Mouse (Mus musculus) stomach, embryonic 14.5 days (tissue): ENCODE results near the gene Myo1d. TPM values are rescaled to one million over a fixed set of nuclear protein-coding genes. Genes with fewer than 3 reads are reported as not detected.

ENCODE experiments used
- ATAC-seq: fragments of 200-750 bp; cut with Nextera tagmentation; 2 replicates; pipeline ENCODE4 v1.8.0; 2017; ENCODE audit warnings: low read depth, moderate TSS enrichment; ENCODE audit not compliant: insufficient number of reproducible peaks, insufficient read depth, low FRiP score
- H3K27ac ChIP-seq: fragments of 300-500 bp; sonication (generic); 2 replicates; pipeline ENCODE4 v1.5.1; 2014; ENCODE audit warnings: mild to moderate bottlenecking, low read length, moderate library complexity, mixed read lengths
- H3K27me3 ChIP-seq: fragments of 300-500 bp; sonication (generic); 2 replicates; pipeline ENCODE4 v1.6.1; 2014; ENCODE audit warnings: low read length, control low read depth, mixed read lengths; ENCODE audit not compliant: control insufficient read depth, insufficient read depth
- H3K36me3 ChIP-seq: fragments of 300-500 bp; sonication (generic); 2 replicates; pipeline ENCODE4 v1.6.1; 2014; ENCODE audit warnings: mild to moderate bottlenecking, control low read depth, low read length, moderate library complexity, mixed read lengths; ENCODE audit not compliant: control insufficient read depth, insufficient read depth
- H3K4me1 ChIP-seq: fragments of 300-500 bp; sonication (generic); 2 replicates; pipeline ENCODE4 v1.6.1; 2014; ENCODE audit warnings: low read length, control low read depth, mixed read lengths; ENCODE audit not compliant: control insufficient read depth, insufficient read depth
- H3K4me2 ChIP-seq: fragments of 300-500 bp; sonication (generic); replicated peaks from 2 replicates; pipeline ENCODE4 v1.6.1; 2014; ENCODE audit warnings: low read depth, low read length, control low read depth
- H3K4me3 ChIP-seq: fragments of 300-500 bp; sonication (generic); 2 replicates; pipeline ENCODE4 v1.5.1; 2014; ENCODE audit warnings: low read depth, low read length, control low read depth
- H3K9ac ChIP-seq: fragments of 300-500 bp; sonication (generic); replicated peaks from 2 replicates; pipeline ENCODE4 v1.6.1; 2014; ENCODE audit warnings: low read depth, mild to moderate bottlenecking, control low read depth, low read length, moderate library complexity, mixed read lengths
- H3K9me3 ChIP-seq: fragments of 300-500 bp; sonication (generic); 2 replicates; pipeline ENCODE4 v1.6.1; 2016; ENCODE audit warnings: low read depth, low read length, control low read depth; ENCODE audit not compliant: control insufficient read depth
- WGBS: fragments of 180-500 bp; shearing (Covaris S2); extraction: QIAGEN DNeasy Blood & Tissue Kit; methylation state at CpG from one replicate; pipeline ENCODE4 v1.1.7; 2014; 5-methylcytosine and 5-hydroxymethylcytosine counted together
- polyA plus RNA-seq: library from polyadenylated mRNA; unstranded; fragments of >200 nt; fragmentation: Nextera tagmentation; extraction: Ambion mirVana; gene quantifications from 2 replicates; pipeline ENCODE4 v1.2.1, GENCODE M21; 2014

Myo1d gene
- polyA plus RNA-seq, 1 experiment from 2014 or later, result 24.3 TPM

DNA sequence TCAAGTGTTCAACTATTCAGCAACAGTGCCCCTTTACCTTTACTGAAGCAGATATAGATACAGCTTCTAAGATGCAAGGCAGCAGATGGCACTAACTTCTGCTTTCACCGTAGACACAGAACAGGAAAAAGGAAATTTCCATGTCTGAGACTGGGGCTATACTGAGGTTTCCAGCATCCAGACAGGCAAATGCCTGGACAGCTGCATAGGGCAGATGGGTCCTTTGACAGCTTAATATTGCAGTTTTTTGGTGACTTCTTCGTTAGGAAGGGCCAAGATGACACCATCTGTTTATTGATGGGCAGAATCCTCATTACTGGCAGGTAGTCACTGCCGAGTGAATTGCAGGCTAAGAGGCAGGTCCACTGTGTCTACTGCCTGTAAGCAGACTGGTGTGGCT is 228.2 kb downstream of the Myo1d start:
- WGBS, result 57% methylated on average over 3 of the region's 3 CpGs
- no peaks in the 10 kb centered on the region for H3K9me3 ChIP-seq
- H3K9ac ChIP-seq, result no peak overlapping the region
- H3K27me3 ChIP-seq, result no peaks in the 10 kb centered on the region
- H3K27ac ChIP-seq, result no peak overlapping the region
- H3K4me2 ChIP-seq, result no peak overlapping the region
- H3K36me3 ChIP-seq, result no peaks in the 10 kb centered on the region
- no peaks in the 10 kb centered on the region for H3K4me1 ChIP-seq
- no peak overlapping the region for H3K4me3 ChIP-seq
- ATAC-seq, result no peak

DNA sequence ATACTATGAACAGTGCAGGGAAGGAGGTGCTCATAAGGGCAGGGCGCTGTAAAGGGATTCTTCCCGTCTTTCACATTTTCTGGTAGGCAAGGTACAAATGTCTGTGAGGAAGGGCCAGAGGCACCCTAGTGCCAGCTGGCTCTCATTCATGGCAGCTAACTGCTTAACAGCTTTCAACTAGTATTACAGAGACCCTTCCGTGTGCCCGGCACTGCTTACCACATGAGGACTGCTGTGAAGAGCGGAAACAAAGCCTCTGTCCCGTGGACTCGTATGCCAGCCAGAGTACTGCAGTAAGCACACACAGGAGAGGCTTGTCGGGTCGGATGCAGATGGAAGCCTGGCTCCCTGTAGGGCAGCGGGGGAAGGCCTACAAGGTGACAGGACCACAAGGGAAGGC is 229.6 kb downstream of the Myo1d start:
- Histone ChIP-seq H3K4me1 (no peaks in the 10 kb centered on the region), H3K9ac (no peak overlapping the region), H3K27me3 (no peaks in the 10 kb centered on the region), H3K4me2 (no peak overlapping the region), H3K4me3 (no peak overlapping the region), H3K27ac (no peak overlapping the region), H3K9me3 (no peaks in the 10 kb centered on the region), H3K36me3 (no peaks in the 10 kb centered on the region)
- ATAC-seq, result no peak
- 69% methylated on average over 10 of the region's 10 CpGs for WGBS

DNA sequence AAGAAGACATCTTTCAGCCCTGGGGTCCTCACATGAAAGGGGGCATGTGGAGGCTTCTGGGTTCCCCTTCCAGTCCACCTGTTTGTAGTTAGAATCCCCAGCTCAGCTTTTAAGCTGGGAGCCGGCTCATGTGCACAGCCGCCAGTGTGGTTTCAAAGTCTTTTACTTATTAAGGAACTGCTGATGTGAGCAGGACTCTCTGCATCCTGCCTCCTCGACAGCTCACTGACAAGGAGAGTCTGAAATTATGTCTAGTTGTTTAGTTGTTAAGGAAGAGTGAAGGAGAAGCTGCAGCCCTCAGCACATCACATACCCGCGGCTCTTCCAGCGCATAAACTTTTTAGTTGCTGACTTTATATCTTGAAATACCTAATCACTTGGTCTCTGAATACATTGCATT is 230.0 kb downstream of the Myo1d start:
- Histone ChIP-seq H3K4me3 (no peak overlapping the region), H3K27ac (no peak overlapping the region), H3K9me3 (no peaks in the 10 kb centered on the region), H3K4me1 (no peaks in the 10 kb centered on the region), H3K4me2 (no peak overlapping the region), H3K36me3 (no peaks in the 10 kb centered on the region), H3K27me3 (no peaks in the 10 kb centered on the region), H3K9ac (no peak overlapping the region)
- no peak for ATAC-seq
- WGBS, result 76% methylated on average over 6 of the region's 6 CpGs

DNA sequence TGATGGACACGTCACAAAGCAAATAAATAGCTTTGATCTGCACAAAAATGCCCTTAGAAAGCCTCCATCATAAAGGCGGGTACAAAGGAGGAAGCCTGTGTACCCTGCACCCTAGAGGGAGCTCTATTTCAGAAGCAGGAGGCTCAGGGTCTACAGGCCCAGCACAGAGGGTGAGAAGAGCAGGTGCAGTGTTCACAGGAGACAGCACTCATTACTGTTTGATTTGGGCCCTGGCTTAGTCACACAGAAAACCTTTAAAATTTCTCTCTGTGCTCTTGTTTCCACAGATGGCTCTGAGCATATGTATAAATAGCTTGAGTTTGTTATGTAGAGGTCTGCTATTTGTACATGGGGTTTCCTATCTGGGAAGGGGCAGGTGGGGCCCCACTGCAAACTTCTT is 233.6 kb downstream of the Myo1d start:
- Histone ChIP-seq H3K27me3 (no peaks in the 10 kb centered on the region), H3K4me1 (no peaks in the 10 kb centered on the region), H3K9ac (no peak overlapping the region), H3K4me3 (no peak overlapping the region), H3K4me2 (no peak overlapping the region), H3K9me3 (no peaks in the 10 kb centered on the region), H3K36me3 (no peaks in the 10 kb centered on the region), H3K27ac (no peak overlapping the region)
- ATAC-seq, result no peak
- WGBS, result 64% methylated on average over 2 of the region's 2 CpGs

DNA sequence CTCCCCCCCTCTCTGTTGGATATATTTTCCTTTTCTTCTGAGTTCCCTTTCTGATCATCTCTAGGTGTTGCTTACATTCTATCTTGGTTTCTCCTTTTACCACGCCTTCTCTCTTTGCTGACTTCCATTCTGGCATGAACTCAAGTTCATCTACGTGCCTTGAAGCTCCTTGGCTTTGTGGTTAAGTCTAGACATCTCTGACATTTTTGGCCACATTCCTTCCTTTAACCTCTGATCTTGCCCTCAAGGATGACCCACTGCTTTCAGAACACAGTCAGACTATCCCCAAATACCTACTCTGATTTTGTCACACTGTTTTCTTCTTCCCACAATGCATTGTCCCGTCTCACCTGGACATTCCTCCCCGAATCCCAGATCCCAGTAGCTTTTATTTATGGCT is 240.8 kb downstream of the Myo1d start:
- WGBS, result 67% methylated on average over 4 of the region's 4 CpGs
- ATAC-seq, result no peak
- no peak overlapping the region for H3K27ac ChIP-seq

DNA sequence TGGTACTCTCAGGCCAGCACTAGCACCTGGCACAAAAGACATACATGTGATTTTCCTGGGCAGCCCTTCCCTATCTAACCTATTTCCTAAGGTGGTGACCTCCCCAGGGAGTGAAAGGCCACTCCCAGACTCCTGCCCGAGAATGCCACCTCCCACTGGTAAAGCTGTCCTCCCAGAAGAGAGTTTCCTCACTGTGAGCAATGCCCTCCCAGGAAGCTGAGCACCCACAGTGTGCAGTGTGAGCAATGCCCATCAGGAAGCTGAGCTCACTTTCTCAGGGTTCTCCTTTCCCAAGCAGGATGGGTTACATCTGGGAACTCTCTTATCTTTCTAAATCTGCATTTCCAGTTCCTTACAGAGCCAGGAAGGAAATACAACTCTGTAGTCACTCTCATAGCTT is 246.9 kb downstream of the Myo1d start:
- Histone ChIP-seq H3K4me1 (no peaks in the 10 kb centered on the region), H3K36me3 (no peaks in the 10 kb centered on the region), H3K27ac (no peak overlapping the region), H3K27me3 (no peaks in the 10 kb centered on the region), H3K4me2 (no peak overlapping the region), H3K9ac (no peak overlapping the region), H3K9me3 (no peaks in the 10 kb centered on the region), H3K4me3 (no peak overlapping the region)
- no peak for ATAC-seq
- WGBS, result 41% methylated on average over 1 of the region's 1 CpGs

More for the DNA sequence above, 240.8 kb downstream of the Myo1d start:
- H3K36me3 ChIP-seq, result no peaks in the 10 kb centered on the region
- no peak overlapping the region for H3K9ac ChIP-seq
- no peaks in the 10 kb centered on the region for H3K4me1 ChIP-seq
- H3K27me3 ChIP-seq, result no peaks in the 10 kb centered on the region
- H3K4me2 ChIP-seq, result no peak overlapping the region
- H3K9me3 ChIP-seq, result no peaks in the 10 kb centered on the region
- no peak overlapping the region for H3K4me3 ChIP-seq

DNA sequence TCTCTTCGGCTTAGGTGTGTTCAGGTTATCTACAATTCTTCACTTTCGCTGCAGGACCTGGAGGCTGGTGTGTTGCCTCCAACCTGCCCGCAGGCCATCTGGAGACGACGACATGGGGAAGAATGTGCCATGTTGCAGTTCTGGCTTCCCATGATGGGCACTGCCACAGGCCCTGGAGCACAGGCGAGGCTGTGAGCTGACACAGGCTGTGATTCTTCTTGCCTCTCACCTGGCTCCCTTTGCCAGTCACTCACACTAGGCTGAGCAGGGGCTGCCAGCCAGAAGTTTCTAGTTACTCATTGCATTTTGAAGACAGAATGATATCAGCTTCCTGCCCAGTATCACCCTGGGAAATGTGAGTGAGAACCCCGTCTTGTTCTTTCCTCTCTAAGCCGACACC is 250.7 kb downstream of the Myo1d start:
- H3K4me3 ChIP-seq, result no peak overlapping the region
- no peaks in the 10 kb centered on the region for H3K4me1 ChIP-seq
- no peak overlapping the region for H3K4me2 ChIP-seq
- ATAC-seq, result no peak
- H3K27me3 ChIP-seq, result no peaks in the 10 kb centered on the region
- no peaks in the 10 kb centered on the region for H3K9me3 ChIP-seq
- 86% methylated on average over 8 of the region's 8 CpGs for WGBS
- H3K27ac ChIP-seq, result no peak overlapping the region
- H3K9ac ChIP-seq, result no peak overlapping the region
- H3K36me3 ChIP-seq, result no peaks in the 10 kb centered on the region

DNA sequence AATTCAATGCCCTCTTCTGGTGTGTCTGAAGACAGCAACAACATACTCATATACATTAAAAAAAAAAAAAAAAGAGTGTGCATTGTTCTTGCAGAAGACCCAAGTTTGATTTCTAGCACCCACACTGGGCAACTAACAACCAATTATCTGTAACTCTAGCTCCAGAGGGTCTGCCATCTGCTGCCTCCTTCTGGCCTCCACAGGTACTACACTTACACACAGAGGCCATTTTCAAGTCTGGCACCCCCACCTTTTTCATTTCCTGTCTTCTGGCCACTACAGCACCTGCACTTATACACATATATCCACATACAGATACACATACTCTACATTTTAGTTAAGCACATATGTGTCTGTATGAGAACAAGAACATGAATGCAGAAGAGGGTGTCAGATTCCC is 252.1 kb downstream of the Myo1d start:
- Histone ChIP-seq H3K9ac (no peak overlapping the region), H3K27me3 (no peaks in the 10 kb centered on the region), H3K36me3 (no peaks in the 10 kb centered on the region), H3K27ac (no peak overlapping the region), H3K9me3 (no peaks in the 10 kb centered on the region), H3K4me3 (no peak overlapping the region), H3K4me2 (no peak overlapping the region), H3K4me1 (no peaks in the 10 kb centered on the region)
- no peak for ATAC-seq

DNA sequence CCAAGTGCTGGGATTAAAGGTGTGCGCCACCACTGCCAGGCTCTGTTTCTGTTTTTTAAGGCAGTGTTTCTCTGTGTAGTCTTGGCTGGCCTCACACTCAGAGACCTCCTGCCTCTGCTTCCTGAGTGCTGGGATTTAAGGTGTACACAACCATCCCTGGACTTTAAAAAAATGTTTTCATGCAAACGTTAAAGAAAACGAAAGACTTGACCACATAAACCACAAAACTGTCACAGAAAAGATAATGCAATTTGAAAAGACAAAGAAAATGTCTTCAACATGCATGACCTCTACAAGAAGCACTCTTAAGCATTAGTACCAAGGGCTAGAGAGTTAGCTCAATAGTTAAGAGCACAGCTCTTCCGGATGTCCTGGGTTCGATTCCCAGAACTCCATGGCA is 255.6 kb downstream of the Myo1d start:
- no peak overlapping the region for H3K27ac ChIP-seq
- 89% methylated on average over 5 of the region's 5 CpGs for WGBS
- ATAC-seq, result no peak
- no peaks in the 10 kb centered on the region for H3K36me3 ChIP-seq
- no peak overlapping the region for H3K4me3 ChIP-seq
- no peak overlapping the region for H3K9ac ChIP-seq
- no peaks in the 10 kb centered on the region for H3K9me3 ChIP-seq
- no peaks in the 10 kb centered on the region for H3K4me1 ChIP-seq
- H3K4me2 ChIP-seq, result no peak overlapping the region
- no peaks in the 10 kb centered on the region for H3K27me3 ChIP-seq
